Mouse (Mus musculus) bone marrow macrophage, adult 2 months (primary cell): ENCODE data around the gene Lta. TPM values are rescaled to one million over a fixed set of nuclear protein-coding genes. Genes with fewer than 3 reads are reported as not detected.

Experiments
- H3K27ac ChIP-seq: 2 replicates; pipeline ENCODE4 v1.5.1; 2012; ENCODE audit warnings: low read depth, low read length; ENCODE audit not compliant: insufficient read depth
- H3K4me1 ChIP-seq: 2 replicates; pipeline ENCODE4 v1.6.1; 2012; ENCODE audit warnings: low read length; ENCODE audit not compliant: control insufficient read depth, insufficient read depth
- H3K4me3 ChIP-seq: 2 replicates; pipeline ENCODE4 v1.5.1; 2012; ENCODE audit warnings: mild to moderate bottlenecking, low read length, moderate library complexity; ENCODE audit not compliant: insufficient read depth
- CTCF ChIP-seq: IDR thresholded peaks from 2 replicates; pipeline ENCODE4 v1.5.1; 2012; ENCODE audit warnings: low read depth, mild to moderate bottlenecking, low read length, moderate library complexity
- POLR2A ChIP-seq: IDR thresholded peaks from 2 replicates; pipeline ENCODE4 v1.6.1; 2012; ENCODE audit warnings: mild to moderate bottlenecking, low read depth, low read length, borderline replicate concordance
- polyA plus RNA-seq: library from polyadenylated mRNA; stranded (reverse); fragments of >200 nt; gene quantifications from 2 replicates; pipeline ENCODE4 v1.2.4, GENCODE M21; 2012; ENCODE audit not compliant: missing spikeins, insufficient read depth, insufficient read length

Gene Lta
- polyA plus RNA-seq, 1 experiment = not detected

DNA sequence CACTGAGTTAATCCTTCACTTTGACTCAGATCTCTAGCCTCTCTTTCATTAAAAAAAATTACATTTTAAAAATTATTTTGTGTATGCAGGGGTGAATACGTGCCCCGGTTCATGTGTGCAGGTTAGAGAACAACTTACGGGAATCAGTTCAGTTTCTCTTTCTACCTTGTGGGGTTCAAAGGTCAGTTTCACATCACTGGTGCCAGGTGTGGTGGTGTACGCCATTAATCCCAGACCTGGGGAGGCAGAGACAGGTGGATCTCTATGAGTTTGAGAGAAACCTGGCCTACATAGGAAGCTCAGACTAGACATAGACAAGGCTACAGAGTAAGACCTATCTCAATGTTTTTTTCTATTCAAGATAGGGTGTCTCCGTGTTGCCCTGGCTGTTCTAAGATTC, 7.9 kb upstream of the Lta start:
- TF ChIP-seq CTCF (no peak), POLR2A (no peak)
- Histone ChIP-seq H3K27ac (no peak overlapping the region), H3K4me3 (no peak overlapping the region), H3K4me1 (peaks cover 65% of the 10 kb centered on the region)

GRCm38 (mm10) chr17:35210593-35210992, 5.4 kb upstream of the Lta start:
- H3K27ac ChIP-seq = peak overlapping the region; percentile 89
- H3K4me1 ChIP-seq = peaks cover 53% of the 10 kb centered on the region
- peak overlapping the region; percentile 51 for H3K4me3 ChIP-seq
- TF ChIP-seq POLR2A (no peak), CTCF (no peak)

DNA sequence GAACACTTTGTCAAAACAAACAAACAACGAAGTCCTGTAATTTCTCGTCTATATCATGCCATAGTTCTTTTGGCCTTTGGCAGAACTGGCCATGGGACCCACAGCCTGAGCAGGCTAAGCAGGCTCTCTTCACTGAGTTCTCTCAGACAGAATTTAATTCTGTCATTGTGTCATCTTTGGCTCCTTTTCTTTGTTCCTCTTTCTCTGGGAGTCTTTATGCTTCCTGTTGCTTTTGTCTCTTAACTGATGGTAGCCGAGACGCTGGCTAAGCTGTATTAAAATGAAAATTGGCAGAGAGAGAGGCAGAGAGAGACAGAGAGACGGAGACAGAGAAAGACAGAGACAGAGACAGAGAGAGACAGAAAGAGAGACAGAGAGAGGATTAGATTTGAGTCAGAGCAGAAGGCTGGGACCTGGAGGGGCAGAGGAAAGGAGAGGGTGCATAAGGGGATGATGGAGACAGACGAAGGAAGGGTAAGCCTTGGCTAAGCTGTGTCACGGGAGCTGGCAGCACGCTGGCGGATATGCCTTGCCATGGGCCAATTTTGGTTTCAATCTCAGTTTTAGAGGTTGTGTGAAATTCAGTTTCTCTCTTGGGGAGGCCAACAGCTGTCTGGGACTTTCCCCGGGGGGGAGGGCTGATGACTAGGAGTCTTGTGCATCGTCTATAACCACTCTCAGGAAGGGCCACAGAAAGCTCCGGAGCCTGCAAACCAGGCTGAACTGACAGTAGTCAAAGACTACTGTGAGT, 4.8 kb upstream of the Lta start:
- TF ChIP-seq CTCF (no peak), POLR2A (no peak)
- H3K4me3 ChIP-seq = peak overlapping the region; percentile 51
- H3K4me1 ChIP-seq = peaks cover 47% of the 10 kb centered on the region
- peak overlapping the region; percentile 89 for H3K27ac ChIP-seq

- Histone ChIP-seq H3K27ac (no peak overlapping the region), H3K4me1 (peaks cover 32% of the 10 kb centered on the region), H3K4me3 (no peak overlapping the region)
- TF ChIP-seq POLR2A (no peak), CTCF (no peak)
Measured at GRCm38 (mm10) chr17:35205380-35205769, 224 bp upstream of the Lta start.

- TF ChIP-seq CTCF (no peak), POLR2A (no peak)
- H3K4me3 ChIP-seq = peak overlapping the region; percentile 81
Measured at GRCm38 (mm10) chr17:35202442-35202841, 2.7 kb downstream of the Lta start.

GRCm38 (mm10) chr17:35201787-35202186, 3.4 kb downstream of the Lta start, which contains the start of gene Tnf:
Gene Tnf, minus strand, starts transcription at chr17:35202007.
- no peak for TF ChIP-seq CTCF
- TF ChIP-seq POLR2A = peak; percentile 99
- H3K4me3 ChIP-seq = peak within 1 kb of the TSS; percentile 81
- peaks cover 17% of the 10 kb centered on the region for H3K4me1 ChIP-seq
- H3K27ac ChIP-seq = peak within 1 kb of the TSS; percentile 80

More at GRCm38 (mm10) chr17:35202442-35202841, 2.7 kb downstream of the Lta start:
- Histone ChIP-seq H3K27ac (peak overlapping the region; percentile 68), H3K4me1 (peaks cover 17% of the 10 kb centered on the region)

- peak overlapping the region; percentile 81 for H3K4me3 ChIP-seq
- peaks cover 19% of the 10 kb centered on the region for H3K4me1 ChIP-seq
- H3K27ac ChIP-seq = peak overlapping the region; percentile 80
- TF ChIP-seq POLR2A (no peak), CTCF (no peak)
Measured at GRCm38 (mm10) chr17:35201128-35201527, 4.0 kb downstream of the Lta start.

- Histone ChIP-seq H3K27ac (peak overlapping the region; percentile 80), H3K4me3 (peak overlapping the region; percentile 81), H3K4me1 (peaks cover 20% of the 10 kb centered on the region)
- TF ChIP-seq CTCF = no peak
- no peak for TF ChIP-seq POLR2A
Measured at GRCm38 (mm10) chr17:35200398-35200797, 4.8 kb downstream of the Lta start.

DNA sequence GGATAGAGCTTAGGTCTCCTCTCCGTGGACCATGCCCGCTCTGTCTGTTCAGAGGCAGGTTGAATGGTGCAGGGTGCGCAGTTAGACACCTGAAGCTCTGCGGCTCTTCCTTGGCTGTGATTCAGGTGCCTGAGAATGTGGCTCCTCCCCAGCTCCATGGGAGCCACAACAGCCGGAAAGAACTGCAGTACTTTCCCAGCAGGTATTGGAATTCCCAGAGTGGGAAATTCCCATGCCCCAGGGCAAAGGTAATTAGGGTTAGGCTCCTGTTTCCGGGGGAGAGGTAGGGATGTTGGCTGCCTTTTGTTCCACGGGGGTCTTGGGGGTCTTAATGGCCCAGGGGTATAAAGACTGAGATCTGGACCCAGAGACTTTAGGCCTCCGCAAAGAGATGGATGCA, 6.2 kb downstream of the Lta start:
- no peak overlapping the region; the same call in 1 of the 2 replicates for H3K4me3 ChIP-seq
- no peak overlapping the region for H3K27ac ChIP-seq
- no peak for TF ChIP-seq CTCF
- TF ChIP-seq POLR2A = no peak
- peaks cover 29% of the 10 kb centered on the region for H3K4me1 ChIP-seq

- TF ChIP-seq CTCF (no peak), POLR2A (no peak)
- no peak overlapping the region for H3K27ac ChIP-seq
- H3K4me3 ChIP-seq = no peak overlapping the region
- H3K4me1 ChIP-seq = peaks cover 34% of the 10 kb centered on the region
Measured at GRCm38 (mm10) chr17:35198029-35198428, 7.1 kb downstream of the Lta start.
